Mouse (Mus musculus): Measurements from ENCODE around the gene Smc1b. TPM values are rescaled to one million over a fixed set of nuclear protein-coding genes. Genes with fewer than 3 reads are reported as not detected.
"Not testable (repeated sequence)": the region's sequence is repeated elsewhere in the genome, so short reads cannot be mapped to it uniquely, and the experiment has no call there.

The Smc1b gene
- total RNA-seq, 2 experiments from 2014 or later, result not detected

- DNase-seq, result no peak
These were observed 3.4 kb upstream of the Smc1b start for GRCm38 (mm10) chr15:85135143-85135542.

GRCm38 (mm10) chr15:85132193-85132520, 393 bp upstream of the Smc1b start:
- DNase-seq, result no peak

GRCm38 (mm10) chr15:85085641-85086040, 46.1 kb downstream of the Smc1b start:
- no peak for DNase-seq

GRCm38 (mm10) chr15:85072651-85073050, 59.1 kb downstream of the Smc1b start:
- no peak for DNase-seq

GRCm38 (mm10) chr15:85070561-85070960, 61.2 kb downstream of the Smc1b start:
- no peak for DNase-seq

- DNase-seq, result no peak
These were observed 68.3 kb downstream of the Smc1b start for GRCm38 (mm10) chr15:85063421-85063820.

- no peak for DNase-seq
These were observed 76.6 kb downstream of the Smc1b start for GRCm38 (mm10) chr15:85055186-85055585.

- DNase-seq, result no peak
These were observed 77.7 kb downstream of the Smc1b start for GRCm38 (mm10) chr15:85054098-85054497.

- no peak for DNase-seq
These were observed 82.0 kb downstream of the Smc1b start for GRCm38 (mm10) chr15:85049758-85050157.

- DNase-seq, result no peak
These were observed 83.9 kb downstream of the Smc1b start for GRCm38 (mm10) chr15:85047865-85048264.

GRCm38 (mm10) chr15:85046230-85046950, 85.4 kb downstream of the Smc1b start:
- no peak for DNase-seq

GRCm38 (mm10) chr15:85043761-85044160, 88.0 kb downstream of the Smc1b start:
- no peak for DNase-seq

- no peak for DNase-seq
These were observed 88.6 kb downstream of the Smc1b start for GRCm38 (mm10) chr15:85043116-85043515.

GRCm38 (mm10) chr15:85042361-85042954, 89.3 kb downstream of the Smc1b start:
- peak; percentile 49 for DNase-seq

GRCm38 (mm10) chr15:85041546-85042225, 90.1 kb downstream of the Smc1b start:
- DNase-seq, result no peak

GRCm38 (mm10) chr15:85037343-85037690, 94.4 kb downstream of the Smc1b start:
- no peak for DNase-seq

- peak; percentile 97 for DNase-seq
These were observed 95.0 kb downstream of the Smc1b start for GRCm38 (mm10) chr15:85036566-85037342.

- not testable (repeated sequence) for DNase-seq
These were observed 97.8 kb downstream of the Smc1b start for GRCm38 (mm10) chr15:85033916-85034315.

GRCm38 (mm10) chr15:85031866-85032265, 99.9 kb downstream of the Smc1b start:
- no peak for DNase-seq

GRCm38 (mm10) chr15:85030643-85031042, 101.1 kb downstream of the Smc1b start:
- DNase-seq, result not testable (repeated sequence)

- DNase-seq, result not testable (repeated sequence)
These were observed 103.1 kb downstream of the Smc1b start, which contains the start of gene Fam118a for GRCm38 (mm10) chr15:85028648-85029047. Fam118a (plus strand) TSS chr15:85028948.

- no peak for DNase-seq
These were observed 104.0 kb downstream of the Smc1b start for GRCm38 (mm10) chr15:85027740-85028139.

GRCm38 (mm10) chr15:85026197-85026596, 105.6 kb downstream of the Smc1b start:
- no peak for DNase-seq
